Mouse (Mus musculus) cerebellum, adult 18-20 months (tissue): ENCODE measurements around the gene AI854703.
"Not testable (repeated sequence)": the region's sequence is repeated elsewhere in the genome, so short reads cannot be mapped to it uniquely, and the experiment has no call there.

Source experiments
- DNase-seq, 2 experiments: peaks; one replicate each; pipeline ENCODE4 v3.0.0; 2021

AI854703 gene

DNA sequence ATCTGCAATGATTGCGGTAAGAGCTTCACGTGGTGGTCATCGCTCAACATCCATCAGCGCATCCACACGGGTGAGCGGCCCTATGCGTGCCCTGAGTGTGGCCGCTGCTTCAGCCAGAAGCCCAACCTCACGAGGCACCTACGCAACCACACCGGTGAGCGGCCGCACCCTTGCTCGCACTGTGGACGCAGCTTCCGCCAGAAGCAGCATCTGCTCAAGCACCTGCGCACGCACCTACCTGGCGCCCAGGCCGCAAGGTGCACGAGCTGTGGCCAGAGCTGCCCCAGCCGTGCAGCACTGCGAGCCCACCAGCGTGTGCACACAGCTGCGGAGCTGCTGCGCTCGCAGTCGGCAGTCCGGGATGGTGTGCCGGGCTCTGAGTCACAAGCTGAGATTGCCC is 6.5 kb upstream of the AI854703 start:
- DNase-seq, result no peak

DNA sequence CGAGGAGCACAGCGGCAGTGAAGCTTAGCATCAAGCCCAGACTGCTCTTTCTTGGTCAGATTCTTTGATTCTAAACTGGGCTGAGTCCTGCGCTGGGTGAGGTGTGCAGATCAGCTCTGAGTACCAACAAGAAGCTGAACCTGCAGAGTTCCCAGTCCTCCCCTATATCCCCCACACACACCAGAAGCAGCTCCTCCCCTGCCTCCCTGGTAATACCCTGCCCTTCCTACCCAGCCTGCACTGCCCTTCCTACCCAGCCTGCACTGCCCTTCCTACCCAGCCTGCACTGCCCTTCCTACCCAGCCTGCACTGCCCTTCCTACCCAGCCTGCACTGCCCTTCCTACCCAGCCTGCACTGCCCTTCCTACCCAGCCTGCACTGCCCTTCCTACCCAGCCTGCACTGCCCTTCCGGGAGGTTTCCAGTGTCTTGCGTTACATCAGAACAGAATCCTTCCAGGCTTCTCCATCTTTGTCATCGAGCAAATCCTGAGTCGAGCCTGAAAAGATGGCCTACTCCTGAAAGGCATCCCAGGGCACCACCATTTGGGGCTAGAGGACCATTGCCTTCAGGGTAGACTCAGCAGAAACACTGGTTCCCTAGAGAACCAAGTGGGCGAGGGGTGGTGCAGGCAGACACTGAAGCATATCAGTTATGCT is 4.2 kb upstream of the AI854703 start:
- DNase-seq, result not testable (repeated sequence)

DNA sequence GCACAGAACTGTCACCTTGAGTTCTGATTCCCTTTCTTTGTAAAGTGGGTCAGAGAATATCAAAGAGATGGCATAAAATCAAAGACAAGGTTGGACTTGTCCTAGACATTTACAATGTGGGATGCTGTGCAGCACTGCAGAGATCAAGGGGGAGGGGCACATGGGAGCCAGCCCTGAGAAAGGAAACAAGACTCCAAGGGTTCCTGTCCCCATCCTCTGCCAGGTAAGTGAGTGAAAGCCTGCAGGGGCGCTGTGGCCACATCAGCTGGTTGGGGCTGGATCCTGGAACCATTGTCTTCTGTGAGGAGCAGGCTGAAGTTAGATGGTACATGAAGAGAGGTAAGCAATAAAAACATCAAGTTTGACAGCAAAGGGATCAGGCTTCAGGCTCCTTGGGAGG is 3.1 kb upstream of the AI854703 start:
- DNase-seq, result no peak

DNA sequence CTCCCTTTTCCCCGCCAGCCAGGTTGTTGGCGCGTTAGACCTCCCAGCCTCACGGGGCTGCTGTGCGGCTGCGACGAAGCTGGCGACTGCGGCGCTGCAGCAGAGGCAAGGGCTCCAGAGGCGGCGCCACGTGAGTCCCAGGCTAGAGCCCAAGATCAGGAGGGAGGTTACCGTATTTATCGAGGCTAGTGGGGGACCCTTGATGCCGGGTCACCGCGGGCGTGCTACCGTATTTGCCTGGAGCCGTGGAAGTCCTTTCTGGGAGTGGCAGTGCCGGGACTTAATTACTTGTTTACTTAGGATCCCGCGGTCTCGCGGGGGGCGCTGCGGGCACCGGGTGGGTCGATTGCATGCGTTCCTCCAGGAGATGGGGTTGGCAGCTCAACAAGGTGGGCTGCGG is 420 bp downstream of the AI854703 start:
- DNase-seq, result peak; percentile 72 to 77

DNA sequence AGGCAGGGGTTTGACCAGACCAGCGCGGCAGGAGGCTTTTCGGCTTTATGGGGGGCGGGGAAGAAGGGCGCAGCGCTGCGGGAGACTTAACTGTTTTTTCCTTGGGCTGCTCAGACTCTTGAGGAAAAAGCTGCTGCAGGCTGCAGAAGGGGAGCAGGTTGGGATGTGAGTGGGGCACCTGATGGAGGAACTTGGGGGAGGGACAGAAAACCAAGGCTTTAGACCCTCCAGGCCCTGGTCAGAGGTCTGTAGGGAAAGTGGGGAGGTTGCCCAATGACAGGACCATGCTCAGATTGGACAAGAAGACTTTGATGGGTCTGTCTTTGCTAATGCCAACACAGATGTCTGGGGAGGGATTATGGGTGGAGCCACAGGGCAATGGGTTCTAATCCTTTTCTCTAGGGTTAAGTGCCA is 954 bp downstream of the AI854703 start:
- DNase-seq, result peak in 1 of 2 experiments; percentile 30

DNA sequence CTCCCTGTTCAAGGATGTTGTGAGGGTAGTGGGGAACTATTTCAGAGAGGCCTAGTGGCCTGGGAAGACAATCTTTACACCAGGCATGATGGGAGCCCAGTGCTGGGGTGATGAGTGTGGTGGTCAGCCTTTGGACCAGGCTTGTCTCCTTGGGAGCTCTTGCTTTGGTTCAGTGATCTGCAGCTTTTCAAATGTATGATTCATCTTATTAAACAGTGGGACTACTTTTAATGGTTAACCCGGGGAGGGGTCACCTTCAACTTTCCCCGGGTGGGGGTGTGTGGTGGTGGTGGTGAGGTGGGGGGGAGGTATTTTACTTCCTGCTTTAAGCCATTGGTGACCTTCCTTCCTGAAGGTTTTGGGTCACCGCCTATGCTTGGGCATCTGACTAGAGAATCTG is 1.8 kb downstream of the AI854703 start:
- DNase-seq, result no peak

DNA sequence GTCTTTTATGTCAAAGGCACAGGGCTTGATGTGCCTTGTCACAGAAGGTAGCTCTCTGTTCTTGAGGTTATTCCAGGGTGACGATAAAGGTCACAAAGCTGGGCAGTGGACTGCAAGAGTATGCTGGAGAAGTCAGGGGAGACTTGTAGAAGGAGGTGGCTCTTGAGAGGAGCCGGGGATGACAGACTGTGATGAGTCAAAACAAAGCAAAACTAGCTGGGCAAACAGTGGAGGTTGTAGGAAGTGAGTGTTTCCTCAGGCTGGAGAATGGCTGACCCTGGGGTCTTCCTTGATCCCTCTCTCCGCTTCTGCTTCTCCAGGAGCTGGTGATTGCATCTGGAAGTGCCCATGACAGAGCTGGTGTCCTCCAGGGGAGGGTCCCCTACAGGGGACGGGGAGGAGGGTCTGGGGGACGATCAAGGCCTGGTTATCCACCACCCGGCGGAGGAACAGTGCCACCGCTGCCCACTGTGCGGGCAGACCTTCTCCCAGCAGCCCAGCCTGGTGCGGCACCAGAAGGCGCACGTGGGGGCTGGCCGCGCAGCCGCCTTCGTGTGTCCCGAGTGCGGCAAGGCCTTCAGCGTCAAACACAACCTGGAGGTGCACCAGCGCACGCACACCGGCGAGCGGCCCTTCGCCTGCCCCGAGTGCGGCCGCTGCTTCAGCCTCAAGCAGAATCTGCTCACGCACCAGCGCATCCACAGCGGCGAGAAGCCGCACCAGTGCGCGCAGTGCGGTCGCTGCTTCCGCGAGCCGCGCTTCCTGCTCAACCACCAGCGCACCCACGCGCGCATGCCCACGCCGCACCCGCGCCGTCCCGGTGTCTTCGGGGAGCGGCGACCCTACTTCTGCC is 2.5 kb downstream of the AI854703 start:
- DNase-seq, result peak; percentile 54 to 69

DNA sequence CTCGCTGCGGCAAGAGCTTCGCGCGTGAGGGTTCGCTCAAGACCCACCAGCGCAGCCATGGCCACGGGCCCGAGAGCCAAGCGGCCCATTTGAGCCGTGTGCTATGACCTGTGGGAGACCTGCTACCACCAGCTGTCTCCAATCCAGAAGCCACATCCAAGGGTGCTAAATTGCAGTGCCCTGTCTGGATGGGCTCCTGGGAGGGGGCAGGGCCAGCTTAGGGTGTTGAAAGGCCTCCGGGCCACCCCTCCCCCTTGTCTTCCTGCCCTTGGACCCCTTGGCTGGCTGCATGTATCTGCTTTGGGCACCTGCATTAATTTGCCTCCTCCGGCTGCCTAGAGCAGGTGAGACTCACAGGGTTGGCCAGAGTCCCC is 3.1 kb downstream of the AI854703 start:
- no peak for DNase-seq

DNA sequence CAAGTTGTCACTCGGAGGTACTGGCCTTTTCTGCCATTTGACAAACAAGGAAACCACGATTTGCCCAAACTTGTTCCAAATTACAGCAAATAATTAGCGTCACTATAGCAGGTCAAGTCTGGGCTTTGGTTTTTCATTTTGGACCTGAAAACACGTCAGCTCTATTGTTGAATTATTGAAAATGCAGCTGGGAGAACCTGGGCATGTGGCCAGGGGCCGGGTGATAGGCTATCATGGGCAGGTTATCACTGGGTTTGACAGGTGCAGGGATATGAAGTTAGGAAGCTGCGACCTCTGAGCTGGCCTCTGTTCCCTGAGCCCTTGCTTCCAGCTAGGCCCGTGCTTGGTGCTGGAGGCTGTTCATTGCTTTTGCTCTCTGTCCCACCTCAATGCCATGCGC is 4.3 kb downstream of the AI854703 start:
- DNase-seq, result no peak

DNA sequence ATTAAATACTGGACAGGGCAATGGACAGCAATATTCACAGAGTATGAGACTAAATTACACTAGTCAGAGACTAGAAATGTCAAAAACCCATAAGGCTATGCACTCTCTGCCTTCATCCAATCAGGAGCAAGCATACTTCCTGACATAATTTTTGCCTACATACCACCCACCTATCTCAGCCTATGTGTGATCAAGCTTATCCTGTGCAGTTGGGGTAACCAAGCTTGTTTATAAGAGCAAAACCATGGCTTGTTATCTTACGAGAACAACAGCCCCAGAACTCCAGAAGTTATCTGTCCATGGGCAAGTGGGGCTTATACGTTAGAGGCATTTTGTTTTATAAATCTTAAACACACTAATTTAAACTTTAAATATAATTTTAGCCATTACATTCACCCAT is 8.5 kb downstream of the AI854703 start:
- no peak for DNase-seq

DNA sequence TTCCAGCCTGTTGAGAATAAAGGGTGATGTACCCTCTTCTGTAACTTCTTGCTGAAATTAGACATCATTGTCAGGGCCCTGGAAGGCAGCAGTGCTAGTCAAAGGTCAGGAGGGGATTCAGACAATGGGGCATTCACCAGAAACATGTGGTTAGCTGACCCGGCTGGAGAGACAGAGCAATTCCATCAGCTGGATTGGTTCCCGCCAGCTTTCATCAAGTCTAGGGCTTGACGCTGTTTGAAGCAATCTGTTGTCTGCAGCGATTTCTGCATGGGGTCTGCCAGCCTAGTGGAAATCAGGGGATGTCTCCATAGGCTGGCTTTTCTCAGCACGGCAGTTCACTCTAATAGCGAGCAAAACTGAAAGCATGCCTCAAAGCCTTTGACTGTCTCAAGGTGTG is 10.0 kb downstream of the AI854703 start:
- DNase-seq, result no peak

DNA sequence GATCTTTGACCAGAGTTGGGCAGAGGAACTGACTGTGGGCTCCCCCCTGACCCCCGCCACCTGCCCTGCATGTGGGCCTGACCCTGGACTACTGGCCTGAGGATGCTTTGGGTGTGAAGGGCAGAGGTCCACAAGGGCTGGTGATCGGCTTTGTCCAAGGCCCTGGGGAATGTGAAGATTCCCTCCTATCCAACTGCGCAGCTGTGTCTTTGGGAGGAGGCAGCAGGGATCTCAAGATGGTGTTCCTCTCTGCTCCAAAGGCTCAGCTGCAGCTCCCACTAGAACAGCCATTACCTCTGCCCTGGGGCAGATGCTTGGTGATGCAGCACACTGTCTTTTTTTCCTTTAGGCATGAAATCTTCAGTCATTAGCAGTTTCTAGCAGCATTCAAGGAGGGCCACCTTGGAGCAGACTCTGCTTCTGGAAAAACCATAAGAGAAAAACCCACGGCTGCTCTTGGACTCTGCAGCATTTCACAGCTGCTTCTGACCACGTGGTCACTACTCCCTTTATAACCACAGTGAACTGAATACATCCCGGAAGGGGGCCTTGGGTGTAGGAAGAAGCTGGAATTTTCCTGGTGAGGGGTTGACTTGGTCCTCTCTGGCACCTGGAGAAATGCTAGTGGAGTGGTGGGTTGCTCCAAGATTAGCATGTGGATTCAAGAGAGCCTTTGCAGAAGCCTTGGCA is 11.4 kb downstream of the AI854703 start:
- DNase-seq, result no peak

DNA sequence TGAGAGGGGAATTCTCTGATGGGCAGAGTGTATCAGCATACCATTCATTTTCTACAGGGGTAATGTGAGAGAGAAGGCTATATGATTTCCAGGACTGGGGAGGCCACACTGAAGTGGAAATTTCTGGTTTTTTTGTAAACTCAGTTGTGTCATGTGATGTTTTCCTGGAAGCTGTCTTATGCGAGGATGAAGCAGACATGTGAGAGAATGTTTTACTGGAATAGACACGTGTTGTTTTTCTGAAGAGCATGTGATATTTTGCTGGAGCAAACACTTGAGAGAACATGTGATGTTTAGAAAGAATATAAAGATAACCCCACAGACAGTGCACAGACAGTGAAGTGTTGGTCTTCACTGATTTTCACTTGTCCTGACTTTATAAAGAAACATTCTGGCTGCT is 12.0 kb downstream of the AI854703 start:
- no peak for DNase-seq

DNA sequence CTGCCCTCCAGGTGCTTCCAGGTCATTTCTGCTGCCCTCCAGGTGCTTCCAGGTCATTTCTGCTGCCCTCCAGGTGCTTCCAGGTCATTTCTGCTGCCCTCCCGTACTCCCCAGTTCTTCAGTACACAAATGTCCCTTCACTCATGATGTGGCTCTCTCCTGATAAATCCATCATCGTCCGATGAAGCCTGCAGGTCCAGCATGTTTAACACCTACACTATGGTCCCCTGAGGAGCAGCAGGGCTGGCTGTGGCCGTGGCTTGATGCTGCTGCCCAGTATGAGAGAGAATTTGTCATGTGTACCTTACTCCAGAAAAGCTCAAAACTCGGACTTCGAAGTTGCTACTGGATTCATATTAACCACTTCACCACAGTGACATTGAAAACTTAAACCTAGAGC is 14.8 kb downstream of the AI854703 start:
- no peak for DNase-seq

DNA sequence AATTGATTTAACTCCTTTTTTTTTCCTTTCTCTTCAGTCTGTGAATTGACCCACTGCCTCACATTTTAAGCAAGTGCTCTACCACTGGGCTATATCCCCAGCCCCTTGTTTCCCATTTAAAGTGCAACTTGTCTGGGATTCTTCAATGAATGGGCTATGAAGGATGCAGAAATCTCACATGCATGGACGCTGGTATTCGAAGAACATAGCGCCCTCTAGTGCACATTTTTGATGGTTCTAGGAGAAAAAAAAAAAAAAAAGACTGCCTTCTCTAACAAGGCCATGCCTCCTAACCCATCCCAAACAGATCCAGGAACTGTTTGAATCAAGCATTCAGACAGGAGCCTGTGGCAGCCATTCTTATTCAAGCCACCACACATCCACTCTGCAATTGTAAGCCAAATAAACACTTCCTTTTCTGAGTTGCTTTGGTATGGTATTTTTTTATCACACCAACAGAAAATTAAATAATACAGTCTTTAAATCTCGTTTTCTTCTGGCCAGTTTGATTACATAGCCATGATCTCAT is 16.3 kb downstream of the AI854703 start:
- peak; percentile 39 to 58 for DNase-seq

DNA sequence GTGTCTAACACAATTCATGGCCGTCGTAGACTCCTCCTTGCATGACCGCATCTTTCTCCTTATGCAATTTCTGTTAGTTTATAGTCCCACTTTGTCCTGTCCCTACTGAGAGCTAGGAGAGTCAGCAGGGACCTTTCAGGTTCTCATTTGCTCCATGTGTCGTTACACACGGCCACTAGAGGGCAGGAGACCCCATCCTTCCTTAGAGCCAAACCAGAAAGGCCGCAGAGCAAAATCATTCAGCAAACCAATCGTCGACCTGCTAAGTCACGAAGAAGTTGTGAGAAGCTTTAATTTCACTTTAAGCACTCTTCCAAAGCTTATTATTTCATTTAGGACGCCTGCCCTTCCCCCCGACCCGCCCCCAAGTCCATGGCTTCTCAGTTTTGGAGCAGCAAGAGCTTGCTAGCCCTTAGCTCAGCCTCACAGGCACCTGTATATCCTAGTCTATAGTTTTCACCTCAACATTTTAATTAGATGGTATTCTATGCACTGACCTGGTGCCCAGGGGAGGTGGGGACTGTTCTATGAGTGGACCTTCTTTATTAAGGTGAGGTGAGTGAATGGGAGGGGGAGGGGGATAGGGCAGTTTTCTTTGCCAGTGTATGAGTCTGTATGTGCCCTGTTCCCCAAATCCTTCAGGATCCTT is 19.2 kb downstream of the AI854703 start:
- DNase-seq, result peak; percentile 66 to 67

DNA sequence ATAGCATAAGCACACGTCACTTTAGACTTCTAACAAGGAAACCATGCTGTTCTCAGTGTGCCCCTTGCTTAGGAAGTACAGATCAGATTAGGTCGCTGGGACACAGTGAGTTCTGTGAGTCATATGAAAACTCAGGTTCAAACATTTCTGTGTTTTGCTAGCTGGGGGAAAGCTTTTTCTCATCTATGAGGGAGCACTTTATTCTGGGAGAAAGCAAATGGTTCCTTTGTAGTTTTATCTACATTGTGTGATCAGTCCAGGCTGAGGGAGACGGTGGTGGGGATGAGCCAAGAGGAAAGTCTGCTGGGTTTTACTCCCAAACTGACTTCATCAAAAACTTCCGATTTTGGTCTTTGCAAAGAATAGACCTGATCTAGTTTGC is 19.7 kb downstream of the AI854703 start:
- DNase-seq, result no peak

DNA sequence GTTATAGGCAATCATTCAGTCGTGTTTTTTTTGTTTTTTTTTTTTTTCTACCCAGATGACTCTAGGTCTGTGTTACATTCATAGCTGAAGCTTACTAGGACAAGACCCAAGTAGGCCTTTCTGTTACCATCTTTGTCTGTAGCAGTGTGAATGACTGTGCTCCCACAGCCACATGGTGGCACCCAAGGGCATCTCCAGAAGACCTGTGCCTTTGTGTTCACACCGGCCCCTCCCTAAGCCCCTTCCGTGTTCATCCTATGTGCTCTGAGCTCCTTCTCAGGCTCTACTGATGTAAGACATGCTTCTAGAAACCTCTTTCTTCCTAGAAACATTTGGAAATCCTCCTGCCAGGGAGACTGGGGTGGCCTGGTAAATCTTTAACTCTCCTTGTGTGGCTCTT is 20.4 kb downstream of the AI854703 start, which contains the start of gene Gimap8:
TSS of gene Gimap8 (plus strand) at position 240 of the 400 bp plus-strand sequence.
- DNase-seq, result no peak

DNA sequence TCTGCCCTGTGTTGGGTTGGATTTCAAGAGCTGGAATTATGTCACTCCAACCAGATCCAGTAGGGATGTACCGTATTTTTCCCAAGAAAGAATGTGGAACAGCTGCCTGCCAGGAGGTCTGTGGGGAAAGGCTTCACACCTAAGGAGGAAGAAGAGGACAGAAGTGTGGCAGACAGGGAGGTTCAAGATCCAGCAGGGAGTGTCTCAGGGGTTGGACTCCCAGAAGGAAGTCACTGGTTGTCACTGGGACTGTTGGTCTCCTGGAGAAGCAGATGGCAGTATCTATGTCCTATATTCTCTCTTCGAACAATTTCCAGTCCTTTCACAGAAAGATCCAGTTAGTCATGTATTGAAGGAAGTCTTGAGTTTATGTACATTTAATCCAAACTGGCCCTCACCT is 21.0 kb downstream of the AI854703 start:
- no peak for DNase-seq

DNA sequence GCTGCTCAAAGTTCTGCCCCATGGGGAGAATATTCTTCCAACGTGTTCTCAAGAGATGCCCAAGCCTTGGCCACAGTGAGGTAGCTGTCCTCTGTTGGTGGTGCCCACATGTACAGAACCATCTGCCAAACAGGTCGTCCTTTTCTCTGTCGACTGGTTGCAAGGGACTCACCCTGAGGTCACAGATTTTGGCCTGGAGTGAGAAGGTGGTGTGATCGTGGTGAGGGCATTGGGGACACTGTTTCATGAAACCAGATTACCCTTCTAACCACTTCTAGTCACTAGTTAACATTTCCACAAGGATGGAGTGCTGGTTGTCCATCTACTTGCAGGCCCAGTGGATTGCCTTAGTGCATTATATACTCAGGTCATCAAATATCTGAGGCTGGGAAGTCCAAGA is 22.2 kb downstream of the AI854703 start:
- DNase-seq, result no peak

DNA sequence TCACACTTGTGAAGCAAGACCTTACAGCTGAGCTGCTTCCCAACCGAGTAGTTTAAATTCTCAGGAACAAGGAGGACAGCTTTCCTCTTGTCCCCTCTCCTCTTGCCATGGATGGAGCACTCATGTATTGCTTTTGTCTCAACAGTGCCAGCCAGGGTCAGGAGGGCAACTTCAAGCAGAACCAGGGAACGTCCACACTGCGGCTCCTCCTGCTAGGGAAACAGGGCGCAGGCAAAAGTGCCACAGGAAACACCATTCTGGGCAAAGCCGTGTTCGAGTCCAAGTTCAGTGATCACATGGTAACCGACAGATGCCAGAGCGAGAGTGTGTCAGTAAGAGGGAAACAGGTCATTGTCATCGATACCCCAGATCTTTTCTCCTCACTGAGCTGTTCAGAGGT is 23.5 kb downstream of the AI854703 start:
- no peak for DNase-seq

DNA sequence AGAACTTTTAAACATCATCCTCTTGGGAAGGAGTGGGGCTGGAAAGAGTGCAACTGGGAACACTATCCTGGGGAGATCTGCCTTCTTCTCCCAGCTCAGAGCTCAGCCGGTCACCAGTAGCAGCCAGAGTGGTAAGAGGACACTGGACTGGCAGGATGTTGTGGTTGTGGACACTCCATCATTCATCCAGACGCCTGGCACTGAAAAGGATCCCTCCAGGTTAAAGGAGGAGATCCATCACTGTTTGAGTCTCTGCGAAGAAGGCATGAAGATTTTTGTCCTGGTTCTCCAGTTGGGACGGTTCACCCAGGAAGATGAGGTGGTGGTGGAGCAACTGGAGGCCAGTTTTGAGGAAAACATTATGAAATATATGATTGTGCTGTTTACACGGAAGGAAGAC is 32.2 kb downstream of the AI854703 start:
- DNase-seq, result no peak

DNA sequence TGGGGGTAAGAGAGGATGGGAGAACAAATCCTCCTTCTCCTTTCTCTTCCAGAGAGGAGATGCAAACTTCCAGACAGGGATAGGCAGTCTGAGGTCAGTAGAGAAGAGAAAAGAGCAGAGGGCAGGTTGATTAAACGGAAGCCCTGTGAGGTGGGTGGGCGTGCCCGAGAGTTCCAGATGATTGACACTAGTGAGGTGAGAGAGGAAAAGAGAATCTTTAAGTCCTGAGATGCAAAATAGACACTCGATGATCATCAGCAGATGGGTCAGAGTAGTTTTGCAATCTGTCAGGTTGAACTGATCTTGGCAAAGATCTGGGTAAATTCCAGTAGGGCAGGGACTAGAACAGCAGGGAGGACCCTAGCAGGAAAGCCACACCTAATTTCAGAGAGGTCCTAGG is 38.2 kb downstream of the AI854703 start:
- no peak for DNase-seq
